Mouse (Mus musculus) T-helper 1 cell (primary cell): ENCODE measurements around the gene Chl1.

Experiments used
- in situ Hi-C: fragments of 300-600 bp; cut with MboI, MseI; formaldehyde crosslinking; loops from one replicate; pipeline ENCODE4 v1.15.1; 2025; ENCODE audit warnings: high pct_unique_total_duplicates

Gene Chl1

DNA sequence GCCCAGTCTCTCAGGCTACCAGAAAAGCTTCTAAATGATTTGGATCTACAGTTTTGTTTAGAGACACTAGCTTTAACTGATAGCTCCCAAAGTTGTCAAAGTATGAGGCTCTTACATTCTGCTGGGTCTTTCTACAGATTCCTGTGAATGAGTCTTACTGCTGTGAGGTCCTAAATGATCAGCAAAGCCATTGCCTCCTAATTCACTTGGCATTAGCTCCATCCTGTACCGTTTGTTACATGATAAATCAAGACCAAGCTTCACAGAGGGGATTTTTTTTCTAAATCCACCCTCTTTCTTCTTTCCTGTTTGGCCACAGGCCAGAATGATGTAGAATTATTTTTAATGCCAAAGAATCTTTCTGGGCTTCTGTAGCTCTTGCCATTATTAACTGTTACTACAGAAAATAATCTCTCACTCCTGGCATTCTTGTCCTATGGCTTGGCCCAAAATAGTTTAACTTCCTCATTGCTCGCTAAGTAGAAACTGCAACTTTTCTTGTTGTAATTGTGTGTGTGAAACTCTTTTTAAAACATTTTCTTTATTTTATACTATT, 280.8 kb downstream of the Chl1 start:
- in situ Hi-C loops, result no loop called here

DNA sequence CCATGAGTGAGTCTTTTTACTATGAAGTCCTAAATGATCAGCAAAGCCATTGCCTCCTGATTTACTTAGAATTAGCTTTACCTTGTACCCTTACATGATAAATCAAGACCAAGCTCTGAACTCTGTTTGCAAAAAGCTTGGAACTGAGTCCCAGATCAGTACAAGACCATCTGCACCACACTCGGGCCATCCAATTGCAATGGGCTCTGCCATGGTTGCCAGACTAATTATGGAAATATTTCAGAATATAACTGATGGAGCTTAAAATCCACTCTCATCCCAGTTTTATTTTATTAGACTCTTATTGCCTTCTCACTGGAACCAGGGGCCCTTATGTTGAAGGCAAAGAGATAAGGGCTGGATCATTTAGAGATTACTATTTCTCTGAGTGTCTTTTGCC, 284.9 kb downstream of the Chl1 start:
- in situ Hi-C loops, result no loop called here
